Mouse (Mus musculus) ES-CJ7 (cell line): Measurements from ENCODE around the gene Sp2.
A peak's percentile ranks its signal among the peaks of the same experiment; 100 is the strongest.

Experiments
- DNase-seq: peaks from one replicate; pipeline ENCODE4 v3.0.0; 2011; ENCODE audit warnings: low read depth, low spot score

Gene Sp2

GRCm38 (mm10) chr11:96970341-96970740 lies 12.4 kb downstream of the Sp2 start:
- DNase-seq, result no peak

DNA sequence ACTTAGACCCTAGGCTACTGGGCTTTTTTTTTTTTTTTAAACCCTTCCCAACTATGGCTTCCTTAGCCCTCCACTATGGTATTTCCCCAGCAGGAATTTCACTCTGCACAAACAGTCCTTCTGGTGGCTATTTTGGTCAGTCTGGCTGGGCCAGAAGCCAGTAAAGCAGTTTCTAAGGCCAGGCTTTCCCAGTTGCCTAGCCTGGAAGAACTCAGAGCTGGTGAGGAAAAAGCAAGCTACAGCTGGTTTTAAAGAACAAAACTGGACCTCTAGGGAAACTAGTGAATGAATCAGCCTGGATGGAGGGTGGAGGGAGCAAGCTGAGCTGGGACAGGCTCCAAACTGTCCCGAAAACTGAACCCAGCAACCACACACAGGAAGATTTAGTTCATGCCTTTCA lies 13.0 kb downstream of the Sp2 start:
- DNase-seq, result no peak

DNA sequence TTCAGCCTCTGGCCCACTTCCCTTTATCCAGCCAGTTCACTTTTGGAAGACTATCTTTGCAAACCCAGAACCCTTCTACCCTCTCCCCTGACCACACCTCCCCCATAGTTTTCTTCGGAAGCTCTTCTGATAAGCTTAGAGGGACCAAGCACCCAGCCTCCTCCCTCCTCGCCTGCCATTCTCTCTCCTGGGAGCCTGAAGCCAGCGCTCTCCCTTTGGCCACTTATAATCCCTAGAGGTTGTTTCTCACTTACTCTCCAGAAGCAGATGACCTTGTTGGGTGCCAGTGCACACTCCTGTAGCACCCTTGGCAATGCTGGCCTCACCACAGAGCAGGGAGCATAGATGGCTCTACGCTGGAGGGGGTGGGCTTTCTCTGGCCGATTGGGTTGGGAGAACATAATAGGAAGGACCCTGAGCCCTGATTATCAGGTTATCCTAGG lies 13.5 kb downstream of the Sp2 start:
- no peak for DNase-seq

- DNase-seq, result no peak
These were observed 14.3 kb downstream of the Sp2 start for GRCm38 (mm10) chr11:96968476-96968875.

GRCm38 (mm10) chr11:96967544-96968269 lies 15.1 kb downstream of the Sp2 start:
- DNase-seq, result no peak

DNA sequence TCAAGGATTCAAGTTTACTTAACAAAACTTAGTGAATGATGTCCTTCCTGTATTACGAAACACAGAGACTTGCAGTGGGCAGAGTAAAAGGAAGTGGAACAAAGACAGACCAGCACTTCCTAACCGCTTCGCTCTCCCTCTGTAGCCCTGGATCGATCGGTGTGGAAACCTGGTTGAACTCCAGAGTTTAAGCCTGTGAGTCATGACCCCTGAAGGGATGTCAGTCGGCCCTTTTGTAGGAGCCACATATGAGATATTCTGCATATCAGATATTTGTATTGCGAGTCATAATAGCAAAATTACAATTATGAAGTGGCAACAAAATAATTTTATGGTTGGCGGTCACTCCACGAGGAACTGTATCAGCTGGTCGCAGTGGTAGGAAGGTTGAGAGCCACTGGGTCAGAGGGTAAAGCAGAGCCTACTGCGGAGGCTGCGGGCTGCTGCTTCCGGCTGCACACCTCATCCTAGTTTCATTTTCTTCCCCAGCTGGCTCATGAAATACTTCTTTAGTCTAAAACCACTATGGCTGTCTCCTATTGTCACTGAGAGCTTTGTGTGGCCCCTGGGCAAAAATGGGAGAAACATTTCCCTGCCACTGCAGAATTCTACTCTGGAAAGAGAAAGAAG lies 15.7 kb downstream of the Sp2 start:
- DNase-seq, result no peak

DNA sequence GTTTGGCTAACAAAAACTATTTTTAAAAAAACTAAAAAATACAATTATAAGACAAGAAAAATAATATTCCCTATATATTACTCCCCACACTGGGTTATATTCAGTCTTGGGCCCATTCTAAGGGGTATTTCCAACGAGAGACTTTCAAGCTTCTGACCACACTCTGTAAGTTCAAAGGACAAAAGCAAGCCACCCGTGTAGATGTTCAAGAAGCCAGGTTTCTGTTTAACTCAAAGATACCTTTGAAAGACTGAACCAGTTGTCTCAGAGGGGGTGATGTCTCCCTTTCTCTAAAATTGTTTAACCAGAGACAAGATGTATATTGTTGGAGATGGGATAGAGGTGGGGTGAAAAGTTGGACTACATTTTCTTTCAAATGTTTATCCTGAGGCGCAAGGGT lies 16.6 kb downstream of the Sp2 start:
- DNase-seq, result no peak

DNA sequence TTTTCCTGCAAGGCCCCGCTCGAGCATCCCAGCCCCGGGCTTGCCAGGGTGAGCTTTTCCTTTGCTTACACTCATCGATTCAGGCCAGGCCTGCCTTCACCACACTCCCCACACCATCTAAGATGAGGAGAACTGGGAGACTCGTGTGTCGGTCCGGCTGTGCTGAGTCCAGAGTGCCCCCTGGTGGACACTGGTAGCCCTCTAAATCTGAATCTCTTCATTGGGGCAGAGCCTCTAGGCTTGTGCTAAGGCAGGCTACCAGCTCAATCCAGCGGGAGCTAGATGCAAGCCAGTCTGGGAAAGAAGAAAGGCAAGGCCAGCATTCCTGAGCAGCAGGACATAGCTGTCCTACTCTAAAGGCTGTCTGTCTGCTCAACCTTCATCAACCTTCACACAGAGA lies 19.2 kb downstream of the Sp2 start:
- peak; percentile 98 for DNase-seq

- DNase-seq, result no peak
These were observed 25.5 kb downstream of the Sp2 start for GRCm38 (mm10) chr11:96957061-96957805.

GRCm38 (mm10) chr11:96956009-96956724 lies 26.6 kb downstream of the Sp2 start:
- DNase-seq, result peak; percentile 87

DNA sequence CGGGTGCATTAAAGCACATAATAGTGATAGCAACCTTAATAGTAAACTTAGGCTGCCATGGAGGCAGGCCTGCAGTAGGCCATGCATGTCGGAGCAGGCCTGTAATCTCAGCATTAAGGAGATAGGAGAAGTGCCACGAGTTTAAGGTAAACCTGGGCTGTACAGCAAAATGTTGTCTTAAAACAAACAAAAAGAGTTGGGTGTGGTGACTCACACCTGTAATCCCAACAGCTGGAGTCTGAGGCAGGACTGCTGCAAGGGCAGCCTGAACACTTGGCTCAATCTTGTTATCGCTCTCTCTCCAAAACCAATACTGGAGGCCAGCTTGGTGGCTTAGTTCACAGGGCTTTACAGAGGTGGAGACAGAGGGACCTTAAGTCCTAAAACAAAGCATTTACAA lies 27.7 kb downstream of the Sp2 start:
- no peak for DNase-seq

GRCm38 (mm10) chr11:96952896-96953295 lies 29.9 kb downstream of the Sp2 start:
- no peak for DNase-seq

DNA sequence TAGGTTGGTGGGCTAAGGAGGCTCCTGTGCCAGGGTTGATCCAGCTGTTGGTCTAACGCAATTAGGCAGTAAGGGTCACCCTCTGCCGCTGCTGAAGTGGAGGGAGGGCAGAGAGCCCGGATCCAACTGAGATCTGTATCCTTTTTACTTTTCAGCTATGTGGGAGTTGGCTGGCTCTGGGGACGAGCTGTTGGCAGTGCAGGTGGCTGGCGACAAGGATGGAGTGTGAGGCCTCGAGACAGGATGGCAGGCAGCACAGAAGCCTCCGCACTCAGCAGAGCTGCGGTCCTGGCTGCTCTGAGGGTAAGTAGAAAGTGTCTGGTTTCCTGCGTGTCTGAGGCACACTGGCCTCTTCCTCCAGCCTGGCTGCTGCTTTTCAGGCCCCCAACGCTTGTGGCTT lies 30.3 kb downstream of the Sp2 start:
- DNase-seq, result no peak

DNA sequence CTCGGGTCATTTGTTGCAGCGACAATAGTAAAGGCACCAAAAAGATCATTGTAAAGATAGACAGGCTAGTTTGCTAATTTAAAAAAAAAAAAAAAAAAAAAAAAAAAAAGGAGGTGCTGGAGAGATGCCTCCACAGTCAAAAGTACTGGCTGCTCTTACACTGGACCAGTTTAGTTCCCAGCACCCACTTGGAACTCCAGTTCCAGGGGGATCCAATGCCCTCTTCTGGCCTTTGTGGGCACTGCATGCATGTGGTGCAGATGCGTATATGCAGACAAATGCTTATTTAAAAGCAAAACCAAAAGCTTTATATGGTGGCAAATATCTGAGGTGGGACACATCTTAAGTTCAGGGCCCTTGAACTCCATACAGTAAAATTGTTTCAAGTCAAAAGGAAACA lies 32.0 kb downstream of the Sp2 start:
- peak; percentile 76 for DNase-seq

DNA sequence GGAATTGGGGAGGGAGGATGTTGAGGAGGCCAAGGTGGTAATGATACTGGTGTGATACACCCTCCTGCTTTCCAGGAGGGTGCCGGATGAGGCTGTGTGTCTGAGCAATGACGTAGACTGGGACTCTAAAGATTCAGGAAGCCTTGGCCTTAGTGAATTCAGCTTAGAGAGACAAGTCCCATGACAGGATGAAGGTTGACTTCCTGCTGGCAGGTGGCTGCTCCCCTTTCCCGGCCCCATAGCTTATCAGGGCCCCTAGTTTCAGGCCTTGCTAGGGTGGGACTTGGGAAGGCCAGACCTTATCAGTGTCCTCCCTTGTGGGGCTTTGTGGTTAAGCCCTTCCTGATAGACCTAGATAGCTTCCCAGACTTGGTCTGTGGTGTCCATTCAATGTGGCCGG lies 34.9 kb downstream of the Sp2 start:
- no peak for DNase-seq

DNA sequence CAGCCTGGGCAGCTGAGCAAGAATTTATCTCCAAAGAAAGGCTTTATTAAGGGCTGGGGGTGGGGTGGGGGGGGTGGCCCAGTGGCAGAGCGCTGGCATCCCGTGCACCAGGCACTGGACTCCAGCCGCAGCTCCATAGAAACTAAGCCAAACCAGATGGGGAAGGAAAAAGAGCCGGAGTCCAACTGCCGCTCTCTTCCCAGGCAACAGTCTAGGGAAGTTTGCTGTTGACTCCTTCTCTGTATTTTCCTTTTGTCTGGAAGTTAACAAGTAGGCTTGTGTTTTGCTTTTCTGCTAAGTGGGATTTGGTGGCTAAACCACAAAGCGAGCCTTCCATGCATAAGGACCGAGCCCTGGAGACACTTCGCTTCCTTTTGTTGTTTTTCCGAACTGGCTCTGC lies 36.3 kb downstream of the Sp2 start:
- DNase-seq, result no peak

DNA sequence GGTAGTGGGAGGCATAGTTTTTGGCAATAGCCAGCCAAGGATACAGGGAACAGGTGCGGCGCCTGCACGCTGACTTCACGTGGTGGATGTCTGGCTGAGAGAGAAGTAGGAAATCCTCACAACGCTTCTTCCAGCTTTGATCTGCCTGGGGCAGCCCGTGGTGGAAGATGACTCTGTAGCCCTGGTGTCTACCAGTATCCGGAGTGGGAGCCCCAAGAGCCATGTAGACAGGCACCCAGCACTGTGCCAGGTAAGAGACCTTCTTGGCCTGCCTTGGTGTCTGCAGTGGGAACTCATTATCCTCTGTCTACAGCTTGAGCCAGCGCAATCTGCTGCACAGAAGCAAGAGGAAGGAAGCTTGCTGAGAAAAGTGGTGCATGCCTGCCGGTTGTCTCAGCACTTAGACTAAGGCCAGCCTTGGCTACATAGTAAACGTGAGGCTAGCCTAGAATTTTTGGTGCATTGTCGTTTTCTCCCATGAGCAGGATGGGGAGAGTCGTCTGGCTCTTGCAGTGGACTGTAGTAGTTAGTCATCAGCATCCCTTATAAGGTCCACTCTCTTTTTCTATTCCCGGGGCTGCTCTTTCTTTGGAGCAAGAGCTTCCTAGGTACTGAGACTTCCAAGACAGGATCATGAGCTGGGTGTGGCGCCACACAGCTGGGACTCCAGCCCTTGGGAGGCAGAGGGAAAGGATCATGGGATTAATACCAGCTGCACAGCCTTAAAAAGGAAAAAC lies 37.7 kb downstream of the Sp2 start:
- DNase-seq, result no peak

DNA sequence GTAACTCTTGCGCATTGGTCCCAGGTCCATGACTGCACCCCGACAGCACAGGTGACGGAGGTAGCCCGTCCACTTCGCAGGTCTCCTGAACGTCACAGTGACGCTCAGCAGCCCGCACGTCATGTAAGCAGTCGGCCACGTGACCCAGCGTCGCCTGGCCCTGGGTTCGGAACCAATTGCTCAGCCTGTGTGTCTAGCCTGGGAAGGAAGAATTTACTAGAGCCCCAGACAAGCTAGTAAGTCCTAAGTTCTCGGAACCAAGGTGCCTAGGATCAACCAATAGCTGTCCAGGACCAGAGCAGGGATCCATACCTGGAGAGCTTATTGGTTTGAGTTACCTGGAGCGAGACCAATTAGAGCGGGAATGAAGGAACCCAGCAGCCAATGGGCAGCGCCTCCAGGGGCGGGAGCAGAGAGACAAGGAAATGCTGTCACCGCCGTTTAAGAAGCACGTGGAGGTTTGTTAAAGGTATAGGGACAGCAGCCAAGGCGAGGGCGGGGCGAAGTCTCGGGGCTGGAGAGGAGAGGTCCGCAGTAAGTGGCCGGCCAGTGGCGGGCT lies 38.9 kb downstream of the Sp2 start, which contains the start of gene Pnpo:
TSS of gene Pnpo (minus strand) at position 241 of the 559 bp plus-strand sequence.
- DNase-seq, result peak; percentile 98

DNA sequence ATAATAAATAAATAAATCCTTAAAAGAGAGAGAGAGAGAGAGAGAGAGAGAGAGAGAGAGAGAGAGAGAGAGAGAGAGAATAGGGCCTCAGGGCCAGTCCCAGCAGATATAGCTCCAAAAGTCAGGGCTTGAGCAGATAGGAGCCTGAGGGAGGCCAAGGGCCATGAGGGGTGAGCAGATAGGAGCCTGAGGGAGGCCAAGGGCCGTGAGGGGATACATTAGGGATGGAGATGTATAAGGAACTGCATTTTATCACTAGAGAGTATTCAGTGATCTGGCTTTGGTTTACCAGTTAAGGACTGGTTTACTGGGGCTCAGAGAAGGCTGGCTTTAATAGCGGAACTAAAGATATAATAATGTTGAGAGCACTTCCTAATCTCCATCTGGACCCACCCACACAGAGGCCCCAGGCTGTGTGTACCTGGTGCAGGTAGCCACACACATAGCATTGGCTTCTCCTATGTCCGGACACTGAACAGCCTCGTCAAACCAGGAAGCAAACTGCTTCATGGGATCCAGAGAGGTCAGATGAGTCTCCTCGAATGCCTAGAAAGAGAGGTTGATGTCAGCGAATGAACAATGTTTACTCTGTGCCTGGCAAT lies 40.7 kb downstream of the Sp2 start:
- no peak for DNase-seq
